Mouse (Mus musculus) erythroblast, embryonic 14.5 days (primary cell): ENCODE data around the gene Gm5737. TPM values are rescaled to one million over a fixed set of nuclear protein-coding genes. Genes with fewer than 3 reads are reported as not detected.

Experiments used
- H3K27me3 ChIP-seq: 2 replicates; pipeline ENCODE4 v1.6.1; 2012; ENCODE audit warnings: inconsistent platforms; ENCODE audit not compliant: control insufficient read depth
- H3K36me3 ChIP-seq: 2 replicates; pipeline ENCODE4 v1.6.1; 2012; ENCODE audit warnings: mild to moderate bottlenecking, inconsistent platforms; ENCODE audit not compliant: control insufficient read depth
- H3K4me1 ChIP-seq: 2 replicates; pipeline ENCODE4 v1.6.1; 2012; ENCODE audit warnings: inconsistent platforms; ENCODE audit not compliant: control insufficient read depth
- H3K4me3 ChIP-seq: replicated peaks from 2 replicates; pipeline ENCODE3; 2012; ENCODE audit warnings: moderate library complexity, mild to moderate bottlenecking, inconsistent platforms
- H3K9me3 ChIP-seq: 2 replicates; pipeline ENCODE4 v1.6.1; 2012; ENCODE audit warnings: low read length, inconsistent platforms, mixed read lengths; ENCODE audit not compliant: control insufficient read depth
- GATA1 ChIP-seq: IDR thresholded peaks from 2 replicates; pipeline ENCODE4 v1.6.1; 2012; ENCODE audit warnings: low read length, inconsistent platforms, mixed read lengths
- TAL1 ChIP-seq: IDR thresholded peaks from 3 replicates; pipeline ENCODE4 v1.6.1; 2012; ENCODE audit warnings: low read length, inconsistent platforms, mixed read lengths
- polyA plus RNA-seq: library from polyadenylated mRNA; stranded (reverse); fragments of >175 nt; gene quantifications from 2 replicates; pipeline ENCODE4 v1.2.3, GENCODE M21; 2012

Gene Gm5737
- not detected in 2 replicates for polyA plus RNA-seq

DNA sequence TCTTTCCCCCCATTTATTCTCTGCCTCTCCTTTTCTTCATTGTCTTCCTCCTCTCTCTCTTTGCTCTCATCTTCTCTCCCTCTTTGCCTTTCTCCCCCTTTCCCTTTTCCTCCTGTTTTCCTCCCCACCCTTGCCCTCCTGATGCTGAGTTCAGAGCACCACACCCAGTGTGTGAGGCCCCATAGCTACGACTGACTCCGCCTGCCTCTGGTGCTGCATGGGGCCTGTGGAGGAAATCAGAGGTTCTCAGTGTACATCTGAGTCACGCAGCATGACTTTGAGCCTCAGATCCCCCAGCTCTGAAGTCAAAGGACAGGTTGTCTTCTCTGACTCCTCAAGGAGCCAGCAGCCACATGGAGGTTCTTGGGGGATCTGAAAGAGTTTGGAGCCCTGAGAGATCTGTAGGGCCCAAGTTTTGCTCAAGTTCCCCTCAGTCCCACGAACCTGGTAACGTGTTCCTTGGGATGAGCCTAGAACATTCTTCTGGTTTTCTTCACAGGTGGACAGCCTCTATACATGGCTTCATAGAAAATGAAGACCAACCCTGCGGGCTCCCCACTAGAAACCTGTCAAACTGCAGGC lies at the start of gene Gm5737:
Gm5737 (plus strand) TSS at position 532 of the 582 bp plus-strand sequence.
- H3K4me3 ChIP-seq: no peak within 1 kb of the TSS
- no peak for TF ChIP-seq TAL1
- no peak for TF ChIP-seq GATA1
- peaks cover 12% of the 10 kb centered on the region for H3K4me1 ChIP-seq
- no peaks in the 10 kb centered on the region for H3K36me3 ChIP-seq
- peaks cover 13% of the 10 kb centered on the region for H3K27me3 ChIP-seq
- no peaks in the 10 kb centered on the region for H3K9me3 ChIP-seq

DNA sequence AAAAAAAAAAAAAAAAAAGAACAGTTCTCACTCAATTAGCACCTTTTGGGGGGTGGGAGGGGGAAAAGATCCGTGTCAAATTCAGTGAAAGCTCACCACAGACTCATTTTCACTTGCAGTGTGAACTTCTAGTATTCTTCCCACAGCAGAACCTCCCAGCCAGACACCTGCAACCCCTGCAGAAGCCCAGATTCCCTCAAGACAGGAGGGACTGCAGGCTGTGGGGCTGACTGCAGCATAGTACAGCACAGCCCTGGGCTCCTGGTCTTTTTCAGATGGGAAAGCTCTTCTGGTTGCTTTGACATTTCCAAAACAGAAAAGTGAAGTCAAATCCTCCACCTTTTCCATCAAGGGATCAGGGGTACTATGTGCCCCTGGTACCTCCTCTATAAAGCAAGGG lies 44.8 kb upstream of the Gm5737 start:
- H3K4me1 ChIP-seq: no peaks in the 10 kb centered on the region
- H3K4me3 ChIP-seq: no peak overlapping the region
- H3K9me3 ChIP-seq: no peaks in the 10 kb centered on the region
- no peak for TF ChIP-seq TAL1
- TF ChIP-seq GATA1: no peak
- H3K27me3 ChIP-seq: no peaks in the 10 kb centered on the region; the same call in 1 of the 2 replicates
- H3K36me3 ChIP-seq: no peaks in the 10 kb centered on the region

DNA sequence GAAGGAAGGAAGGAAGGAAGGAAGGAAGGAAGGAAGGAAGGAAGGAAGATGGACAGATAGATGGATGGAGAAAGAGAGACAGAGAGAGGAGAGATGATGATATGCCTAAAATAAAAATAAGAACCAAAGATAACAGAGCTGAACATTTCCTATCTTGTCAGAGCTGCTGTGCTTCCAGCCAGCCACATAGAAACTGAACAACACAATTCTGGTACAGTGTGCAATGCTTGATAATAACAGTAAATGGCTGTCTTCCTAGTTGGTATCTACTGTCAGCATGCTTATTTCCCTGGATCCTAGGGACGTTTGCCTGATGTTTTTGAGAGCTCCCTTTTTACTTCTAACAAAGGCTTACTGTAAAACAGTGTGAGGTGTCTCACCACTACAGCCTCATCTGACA lies 40.8 kb upstream of the Gm5737 start:
- TF ChIP-seq TAL1 (no peak), GATA1 (no peak)
- Histone ChIP-seq H3K4me1 (no peaks in the 10 kb centered on the region), H3K9me3 (no peaks in the 10 kb centered on the region), H3K36me3 (no peaks in the 10 kb centered on the region), H3K4me3 (no peak overlapping the region), H3K27me3 (no peaks in the 10 kb centered on the region; the same call in 1 of the 2 replicates)

DNA sequence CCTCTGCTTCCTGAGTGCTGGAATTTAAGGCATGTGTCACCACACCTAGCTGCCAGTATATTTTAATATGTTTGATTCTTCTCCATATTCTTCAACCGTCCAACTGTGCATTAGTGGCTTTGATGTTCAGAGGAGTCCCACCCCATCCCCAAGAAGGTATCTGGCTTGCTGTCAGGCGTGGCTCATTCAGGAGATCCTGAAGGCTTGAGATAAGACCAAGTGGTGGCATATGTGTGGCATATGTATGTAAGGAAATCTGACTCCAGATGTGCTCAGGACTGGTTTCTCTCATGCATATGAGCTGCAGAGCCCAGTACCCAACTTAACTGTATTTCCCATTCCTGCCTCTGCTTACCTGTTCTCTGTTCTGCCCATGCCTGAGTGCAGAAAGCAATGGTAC lies 34.2 kb upstream of the Gm5737 start:
- Histone ChIP-seq H3K9me3 (no peaks in the 10 kb centered on the region), H3K4me3 (no peak overlapping the region), H3K27me3 (peaks cover 5% of the 10 kb centered on the region; the same call in 1 of the 2 replicates), H3K4me1 (peaks cover 10% of the 10 kb centered on the region), H3K36me3 (no peaks in the 10 kb centered on the region)
- TF ChIP-seq TAL1 (no peak), GATA1 (no peak)

DNA sequence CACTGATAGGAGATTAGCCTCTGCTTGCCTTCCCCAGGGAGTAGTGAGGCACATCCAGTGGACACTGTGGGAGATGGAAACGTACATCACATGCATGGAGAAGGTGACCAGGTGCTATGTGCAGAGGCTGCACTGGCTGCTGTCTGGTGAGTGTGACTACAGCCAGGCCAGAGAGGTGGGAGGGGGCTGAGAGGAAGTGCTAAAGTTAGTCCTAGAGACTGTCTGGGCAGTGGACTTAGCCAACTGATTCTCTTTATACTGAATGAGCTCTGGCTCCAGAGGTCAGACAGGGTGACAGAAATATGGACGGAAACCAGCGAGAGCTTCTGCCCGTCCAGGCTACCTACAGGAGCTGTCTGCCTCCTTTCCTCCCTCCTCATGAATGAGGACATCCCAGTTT lies 16.6 kb upstream of the Gm5737 start:
- H3K4me1 ChIP-seq: no peaks in the 10 kb centered on the region
- H3K4me3 ChIP-seq: no peak overlapping the region
- TF ChIP-seq GATA1: no peak
- no peak for TF ChIP-seq TAL1
- H3K36me3 ChIP-seq: no peaks in the 10 kb centered on the region
- no peaks in the 10 kb centered on the region for H3K27me3 ChIP-seq
- no peaks in the 10 kb centered on the region for H3K9me3 ChIP-seq

DNA sequence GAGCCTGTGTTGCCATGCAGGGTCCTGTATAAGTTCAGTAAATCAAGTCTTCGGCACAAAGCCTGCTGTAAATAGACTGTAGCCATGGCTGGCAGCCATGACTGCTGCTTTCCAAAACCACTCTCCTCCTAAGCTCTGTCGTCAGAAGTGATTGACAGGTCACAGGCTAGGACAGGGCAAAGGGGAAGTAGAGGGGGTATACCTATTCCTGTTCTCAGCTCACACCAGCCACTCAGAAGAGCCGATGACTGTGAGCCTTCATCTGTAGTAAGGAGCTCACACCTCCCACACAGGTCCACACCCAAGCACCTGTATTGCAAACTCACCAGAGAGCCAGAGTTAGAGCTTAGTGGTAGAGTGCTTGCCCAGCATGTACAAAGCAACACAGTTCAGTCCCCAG lies 15.8 kb upstream of the Gm5737 start:
- Histone ChIP-seq H3K4me1 (no peaks in the 10 kb centered on the region), H3K9me3 (no peaks in the 10 kb centered on the region), H3K36me3 (no peaks in the 10 kb centered on the region), H3K27me3 (no peaks in the 10 kb centered on the region), H3K4me3 (no peak overlapping the region)
- TF ChIP-seq GATA1 (no peak), TAL1 (no peak)

DNA sequence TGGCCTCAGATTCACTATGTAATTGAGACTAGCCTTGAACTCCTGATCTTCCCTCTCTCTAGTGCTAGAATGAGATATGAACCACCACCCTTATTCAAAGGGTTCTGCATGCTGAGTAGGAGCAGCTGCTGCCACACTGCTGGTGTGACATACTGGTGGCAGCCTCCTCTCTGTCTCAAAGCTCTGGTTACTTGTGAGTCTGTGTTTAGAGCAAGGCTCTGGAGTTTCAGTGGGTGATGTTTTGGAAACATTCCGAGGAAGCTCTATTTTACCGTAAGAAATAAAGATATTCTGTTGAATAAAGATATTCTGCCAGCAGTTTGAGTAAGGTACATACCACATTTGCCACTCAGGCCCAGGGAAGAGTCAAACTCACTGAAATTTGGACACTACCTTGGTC lies 8.9 kb upstream of the Gm5737 start:
- Histone ChIP-seq H3K36me3 (no peaks in the 10 kb centered on the region), H3K27me3 (no peaks in the 10 kb centered on the region), H3K4me1 (no peaks in the 10 kb centered on the region), H3K4me3 (no peak overlapping the region), H3K9me3 (no peaks in the 10 kb centered on the region)
- no peak for TF ChIP-seq TAL1
- no peak for TF ChIP-seq GATA1

GRCm38 (mm10) chr7:120809705-120810104 lies 2.5 kb upstream of the Gm5737 start:
- no peak overlapping the region for H3K4me3 ChIP-seq
- TF ChIP-seq TAL1 (no peak), GATA1 (no peak)
- peaks cover 13% of the 10 kb centered on the region for H3K27me3 ChIP-seq
- peaks cover 12% of the 10 kb centered on the region for H3K4me1 ChIP-seq
- H3K9me3 ChIP-seq: no peaks in the 10 kb centered on the region
- no peaks in the 10 kb centered on the region for H3K36me3 ChIP-seq

GRCm38 (mm10) chr7:120817552-120817951 lies 5.4 kb downstream of the Gm5737 start:
- H3K27me3 ChIP-seq: no peaks in the 10 kb centered on the region
- H3K36me3 ChIP-seq: no peaks in the 10 kb centered on the region
- peaks cover 5% of the 10 kb centered on the region; the same call in 1 of the 2 replicates for H3K4me1 ChIP-seq
- H3K9me3 ChIP-seq: no peaks in the 10 kb centered on the region
- TF ChIP-seq GATA1 (no peak), TAL1 (no peak)
- H3K4me3 ChIP-seq: no peak overlapping the region

DNA sequence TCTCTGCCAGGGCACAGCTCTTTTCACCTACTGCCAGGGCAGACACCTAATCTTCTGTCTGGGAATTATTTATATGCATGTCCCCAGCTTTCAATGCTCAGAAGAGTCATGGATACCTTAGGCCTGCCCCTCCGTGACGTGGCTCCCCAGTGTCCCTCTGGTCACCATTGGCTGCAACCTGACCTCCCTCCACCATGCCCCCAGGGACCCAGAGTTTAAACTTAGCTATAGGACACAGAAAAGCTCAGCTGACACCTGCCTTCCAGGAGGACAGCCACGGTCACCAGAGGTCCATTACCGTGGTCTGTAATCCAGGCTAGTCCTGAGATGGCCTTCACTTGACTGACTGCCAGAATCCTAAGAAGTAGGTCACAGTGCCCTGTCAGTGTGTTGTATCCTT lies 7.2 kb downstream of the Gm5737 start:
- TF ChIP-seq GATA1: no peak
- TF ChIP-seq TAL1: no peak
- Histone ChIP-seq H3K9me3 (no peaks in the 10 kb centered on the region), H3K27me3 (no peaks in the 10 kb centered on the region), H3K4me1 (peaks cover 5% of the 10 kb centered on the region; the same call in 1 of the 2 replicates), H3K4me3 (no peak overlapping the region), H3K36me3 (no peaks in the 10 kb centered on the region)
